Mouse (Mus musculus) ES-E14 (cell line): ENCODE results near the gene Tnpo2.

Experiments
- CHD2 ChIP-seq: IDR thresholded peaks from 2 replicates; pipeline ENCODE4 v1.6.1; 2014; ENCODE audit warnings: mild to moderate bottlenecking, low read depth, low read length, inconsistent platforms
- HCFC1 ChIP-seq: IDR thresholded peaks from 2 replicates; pipeline ENCODE4 v1.6.1; 2012; ENCODE audit warnings: low read length, inconsistent platforms, borderline replicate concordance; ENCODE audit not compliant: insufficient read depth
- MAFK ChIP-seq: IDR thresholded peaks from 2 replicates; pipeline ENCODE4 v1.6.1; 2014; ENCODE audit warnings: mild to moderate bottlenecking, low read depth, low read length, inconsistent platforms; ENCODE audit not compliant: insufficient read depth
- ZC3H11A ChIP-seq: IDR thresholded peaks from 2 replicates; pipeline ENCODE4 v1.6.1; 2012; ENCODE audit warnings: low read depth, mild to moderate bottlenecking, inconsistent platforms, low read length, borderline replicate concordance

GRCm38 (mm10) chr8:85033867-85034266 lies 2.8 kb upstream of the Tnpo2 start:
- no peak for TF ChIP-seq HCFC1
- TF ChIP-seq CHD2 = no peak
- TF ChIP-seq ZC3H11A = no peak
- TF ChIP-seq MAFK = no peak
